Mouse (Mus musculus) midbrain, embryonic 16.5 days (tissue): Measurements from ENCODE around the gene Wnt7b. TPM values are rescaled to one million over a fixed set of nuclear protein-coding genes. Genes with fewer than 3 reads are reported as not detected.

ENCODE experiments used
- ATAC-seq: fragments of 200-750 bp; cut with Nextera tagmentation; 2 replicates; pipeline ENCODE4 v1.8.0; 2017; ENCODE audit warnings: moderate TSS enrichment
- H3K27ac ChIP-seq: fragments of 300-500 bp; sonication (generic); 2 replicates; pipeline ENCODE4 v1.5.1; 2014; ENCODE audit warnings: mild to moderate bottlenecking, low read length, mixed read lengths
- H3K27me3 ChIP-seq: fragments of 300-500 bp; sonication (generic); 2 replicates; pipeline ENCODE4 v1.6.1; 2014; ENCODE audit warnings: low read depth, low read length, mixed read lengths; ENCODE audit not compliant: control insufficient read depth, insufficient read depth
- H3K36me3 ChIP-seq: fragments of 300-500 bp; sonication (generic); 2 replicates; pipeline ENCODE4 v1.6.1; 2014; ENCODE audit warnings: mild to moderate bottlenecking, low read length, moderate library complexity, mixed read lengths; ENCODE audit not compliant: control insufficient read depth, insufficient read depth
- H3K4me1 ChIP-seq: fragments of 300-500 bp; sonication (generic); 2 replicates; pipeline ENCODE4 v1.6.1; 2014; ENCODE audit warnings: mild to moderate bottlenecking, low read length, mixed read lengths; ENCODE audit not compliant: control insufficient read depth, insufficient read depth
- H3K4me2 ChIP-seq: fragments of 300-500 bp; sonication (generic); 2 replicates; pipeline ENCODE4 v1.6.1; 2014; ENCODE audit warnings: mild to moderate bottlenecking, low read length, mixed read lengths
- H3K4me3 ChIP-seq: fragments of 300-500 bp; sonication (generic); 2 replicates; pipeline ENCODE4 v1.5.1; 2014; ENCODE audit warnings: low read depth, mild to moderate bottlenecking, low read length, moderate library complexity, mixed read lengths
- H3K9ac ChIP-seq: fragments of 300-500 bp; sonication (generic); 2 replicates; pipeline ENCODE4 v1.6.1; 2014; ENCODE audit warnings: low read depth, low read length, mixed read lengths
- H3K9me3 ChIP-seq: fragments of 300-500 bp; sonication (generic); replicated peaks from 2 replicates; pipeline ENCODE4 v1.6.1; 2014; ENCODE audit warnings: mild to moderate bottlenecking, low read length, mixed read lengths; ENCODE audit not compliant: control insufficient read depth, poor library complexity, severe bottlenecking
- WGBS: fragments of 180-500 bp; shearing (Covaris S2); extraction: QIAGEN DNeasy Blood & Tissue Kit; methylation state at CpG from one replicate; pipeline ENCODE4 v1.1.7; 2014; 5-methylcytosine and 5-hydroxymethylcytosine counted together
- polyA plus RNA-seq: library from polyadenylated mRNA; unstranded; fragments of >200 nt; fragmentation: Nextera tagmentation; extraction: Ambion mirVana; gene quantifications from 2 replicates; pipeline ENCODE4 v1.2.1, GENCODE M21; 2015

The Wnt7b gene
- polyA plus RNA-seq, 1 experiment from 2014 or later: 25.3 TPM

- no peak for ATAC-seq
- no peaks in the 10 kb centered on the region for H3K36me3 ChIP-seq
- no peaks in the 10 kb centered on the region for H3K4me1 ChIP-seq
- no peak overlapping the region for H3K4me3 ChIP-seq
- 80% methylated on average over 4 of the region's 4 CpGs for WGBS
- H3K27ac ChIP-seq: no peak overlapping the region
- H3K9ac ChIP-seq: no peak overlapping the region
- H3K9me3 ChIP-seq: 0 out of 2 replicates have a peak, but pooled peaks cover 2% of the 10 kb centered on the region
- H3K4me2 ChIP-seq: no peak overlapping the region
- no peaks in the 10 kb centered on the region for H3K27me3 ChIP-seq
Observed at GRCm38 (mm10) chr15:85592674-85593073, 10.4 kb upstream of the Wnt7b start.

- 0 out of 2 replicates have a peak, but pooled peaks cover 2% of the 10 kb centered on the region for H3K9me3 ChIP-seq
- no peak for ATAC-seq
- no peaks in the 10 kb centered on the region for H3K36me3 ChIP-seq
- H3K4me2 ChIP-seq: no peak overlapping the region
- no peaks in the 10 kb centered on the region for H3K4me1 ChIP-seq
- H3K27me3 ChIP-seq: no peaks in the 10 kb centered on the region
- no peak overlapping the region for H3K4me3 ChIP-seq
- 86% methylated on average over 10 of the region's 10 CpGs for WGBS
- H3K27ac ChIP-seq: no peak overlapping the region
- H3K9ac ChIP-seq: no peak overlapping the region
Observed at GRCm38 (mm10) chr15:85590831-85591230, 8.6 kb upstream of the Wnt7b start.

- ATAC-seq: peak; percentile 84; the same call in 1 of the 2 replicates
- Histone ChIP-seq H3K4me2 (no peak overlapping the region), H3K36me3 (no peaks in the 10 kb centered on the region), H3K4me3 (no peak overlapping the region), H3K9me3 (no peaks in the 10 kb centered on the region), H3K9ac (no peak overlapping the region), H3K4me1 (peaks cover 28% of the 10 kb centered on the region), H3K27ac (no peak overlapping the region), H3K27me3 (peaks cover 36% of the 10 kb centered on the region)
- 5% methylated on average over 11 of the region's 11 CpGs for WGBS
Observed at GRCm38 (mm10) chr15:85583504-85583903, 1.2 kb upstream of the Wnt7b start.

GRCm38 (mm10) chr15:85583024-85583423, 751 bp upstream of the Wnt7b start:
- Histone ChIP-seq H3K27me3 (peaks cover 39% of the 10 kb centered on the region), H3K9ac (no peak overlapping the region), H3K4me3 (no peak overlapping the region), H3K4me1 (peaks cover 30% of the 10 kb centered on the region), H3K4me2 (peak overlapping the region; percentile 99; the same call in 1 of the 2 replicates), H3K36me3 (no peaks in the 10 kb centered on the region), H3K9me3 (no peaks in the 10 kb centered on the region), H3K27ac (no peak overlapping the region)
- peak; percentile 85 for ATAC-seq
- 2% methylated on average over 8 of the region's 8 CpGs for WGBS

GRCm38 (mm10) chr15:85581563-85582064, 659 bp downstream of the Wnt7b start:
- no peaks in the 10 kb centered on the region for H3K36me3 ChIP-seq
- peaks cover 53% of the 10 kb centered on the region for H3K27me3 ChIP-seq
- no peaks in the 10 kb centered on the region for H3K9me3 ChIP-seq
- peak overlapping the region; percentile 66 for H3K4me3 ChIP-seq
- 0 out of 2 replicates have a peak overlapping the region, but pooled peaks have one; percentile 24 for H3K27ac ChIP-seq
- WGBS: under 1% methylated on average over 55 of the region's 67 CpGs
- H3K4me1 ChIP-seq: peaks cover 44% of the 10 kb centered on the region
- H3K9ac ChIP-seq: peak overlapping the region; percentile 63
- ATAC-seq: no peak
- H3K4me2 ChIP-seq: peak overlapping the region; percentile 99

GRCm38 (mm10) chr15:85580934-85581562, 1.2 kb downstream of the Wnt7b start:
- ATAC-seq: no peak
- 1% methylated on average over 40 of the region's 66 CpGs for WGBS
- peaks cover 55% of the 10 kb centered on the region for H3K27me3 ChIP-seq

GRCm38 (mm10) chr15:85580483-85580882, 1.8 kb downstream of the Wnt7b start:
- WGBS: under 1% methylated on average over 32 of the region's 47 CpGs
- peaks cover 50% of the 10 kb centered on the region for H3K4me1 ChIP-seq

More at GRCm38 (mm10) chr15:85580934-85581562, 1.2 kb downstream of the Wnt7b start:
- Histone ChIP-seq H3K4me1 (peaks cover 49% of the 10 kb centered on the region), H3K4me3 (peak overlapping the region; percentile 66), H3K9me3 (no peaks in the 10 kb centered on the region), H3K36me3 (no peaks in the 10 kb centered on the region), H3K27ac (peak overlapping the region; percentile 24; the same call in 1 of the 2 replicates), H3K9ac (peak overlapping the region; percentile 63), H3K4me2 (peak overlapping the region; percentile 99)

GRCm38 (mm10) chr15:85577583-85578460, 4.5 kb downstream of the Wnt7b start:
- Histone ChIP-seq H3K36me3 (no peaks in the 10 kb centered on the region), H3K4me2 (peak overlapping the region; percentile 92), H3K4me1 (peaks cover 48% of the 10 kb centered on the region), H3K27me3 (peaks cover 68% of the 10 kb centered on the region), H3K9ac (peak overlapping the region; percentile 65), H3K9me3 (no peaks in the 10 kb centered on the region), H3K27ac (peak overlapping the region; percentile 48; the same call in 1 of the 2 replicates), H3K4me3 (peak overlapping the region; percentile 47)
- under 1% methylated on average over 51 of the region's 54 CpGs for WGBS
- 0 out of 2 replicates have a peak, but pooled peaks have one; percentile 9 for ATAC-seq

More at GRCm38 (mm10) chr15:85580483-85580882, 1.8 kb downstream of the Wnt7b start:
- Histone ChIP-seq H3K9ac (peak overlapping the region; percentile 63), H3K4me3 (peak overlapping the region; percentile 66), H3K27me3 (peaks cover 60% of the 10 kb centered on the region), H3K27ac (no peak overlapping the region; the same call in 1 of the 2 replicates), H3K36me3 (no peaks in the 10 kb centered on the region), H3K9me3 (no peaks in the 10 kb centered on the region), H3K4me2 (peak overlapping the region; percentile 99)
- ATAC-seq: no peak
